Mouse (Mus musculus) heart, embryonic 12.5 days (tissue): ENCODE measurements around the gene Ryr2. TPM values are rescaled to one million over a fixed set of nuclear protein-coding genes. Genes with fewer than 3 reads are reported as not detected.

Experiments used
- ATAC-seq: fragments of 200-750 bp; cut with Nextera tagmentation; 2 replicates; pipeline ENCODE4 v1.8.0; 2017; ENCODE audit warnings: moderate TSS enrichment, moderate library complexity; ENCODE audit not compliant: insufficient number of reproducible peaks, low FRiP score
- H3K27ac ChIP-seq: fragments of 300-500 bp; sonication (generic); 2 replicates; pipeline ENCODE4 v1.5.1; 2016; ENCODE audit warnings: mild to moderate bottlenecking, moderate library complexity; ENCODE audit not compliant: poor library complexity, severe bottlenecking
- H3K27me3 ChIP-seq: fragments of 300-500 bp; sonication (generic); replicated peaks from 2 replicates; pipeline ENCODE4 v1.6.1; 2016; ENCODE audit warnings: mild to moderate bottlenecking, moderate library complexity
- H3K36me3 ChIP-seq: fragments of 300-500 bp; sonication (generic); 2 replicates; pipeline ENCODE4 v1.6.1; 2016; ENCODE audit warnings: mild to moderate bottlenecking, moderate library complexity
- H3K4me1 ChIP-seq: fragments of 300-500 bp; sonication (generic); replicated peaks from 2 replicates; pipeline ENCODE4 v1.6.1; 2016; ENCODE audit warnings: mild to moderate bottlenecking
- H3K4me2 ChIP-seq: fragments of 300-500 bp; sonication (generic); 2 replicates; pipeline ENCODE4 v1.6.1; 2016; ENCODE audit warnings: mild to moderate bottlenecking, moderate library complexity
- H3K4me3 ChIP-seq: fragments of 300-500 bp; sonication (generic); 2 replicates; pipeline ENCODE4 v1.5.1; 2016; ENCODE audit warnings: mild to moderate bottlenecking
- H3K9ac ChIP-seq: fragments of 300-500 bp; sonication (generic); 2 replicates; pipeline ENCODE4 v1.6.1; 2016; ENCODE audit warnings: mild to moderate bottlenecking, moderate library complexity
- H3K9me3 ChIP-seq: fragments of 300-500 bp; sonication (generic); replicated peaks from 2 replicates; pipeline ENCODE4 v1.6.1; 2016; ENCODE audit warnings: mild to moderate bottlenecking, moderate library complexity
- WGBS: fragments of 180-500 bp; shearing (Covaris S2); methylation state at CpG from one replicate; pipeline ENCODE4 v1.1.7; 2016; 5-methylcytosine and 5-hydroxymethylcytosine counted together
- polyA plus RNA-seq: library from polyadenylated mRNA; unstranded; fragments of >200 nt; fragmentation: Nextera tagmentation; extraction: Ambion mirVana; gene quantifications from 2 replicates; pipeline ENCODE4 v1.2.1, GENCODE M21; 2016

Ryr2 gene
- polyA plus RNA-seq, 1 experiment from 2014 or later = 35.3 TPM

- 82% methylated on average over 4 of the region's 4 CpGs for WGBS
- Histone ChIP-seq H3K36me3 (peaks cover 12% of the 10 kb centered on the region), H3K9me3 (no peaks in the 10 kb centered on the region), H3K27ac (no peak overlapping the region; the same call in 1 of the 2 replicates), H3K4me3 (no peak overlapping the region), H3K4me1 (peaks cover 6% of the 10 kb centered on the region), H3K27me3 (no peaks in the 10 kb centered on the region), H3K9ac (no peak overlapping the region), H3K4me2 (no peak overlapping the region)
- ATAC-seq = no peak
These were observed 224.4 kb downstream of the Ryr2 start for GRCm38 (mm10) chr13:11882359-11882758.

- no peaks in the 10 kb centered on the region for H3K27me3 ChIP-seq
- no peak overlapping the region for H3K27ac ChIP-seq
- H3K9ac ChIP-seq = no peak overlapping the region
- ATAC-seq = no peak
- 86% methylated on average over 10 of the region's 10 CpGs for WGBS
- peaks cover 21% of the 10 kb centered on the region for H3K36me3 ChIP-seq
- peaks cover 6% of the 10 kb centered on the region for H3K4me1 ChIP-seq
- H3K9me3 ChIP-seq = no peaks in the 10 kb centered on the region
- no peak overlapping the region for H3K4me3 ChIP-seq
- no peak overlapping the region for H3K4me2 ChIP-seq
These were observed 226.1 kb downstream of the Ryr2 start for GRCm38 (mm10) chr13:11880503-11881227.

GRCm38 (mm10) chr13:11879037-11879436 lies 227.7 kb downstream of the Ryr2 start:
- H3K9me3 ChIP-seq = no peaks in the 10 kb centered on the region
- H3K9ac ChIP-seq = no peak overlapping the region
- peaks cover 6% of the 10 kb centered on the region for H3K4me1 ChIP-seq
- H3K4me3 ChIP-seq = no peak overlapping the region
- no peaks in the 10 kb centered on the region for H3K27me3 ChIP-seq
- ATAC-seq = no peak
- H3K4me2 ChIP-seq = no peak overlapping the region
- WGBS = 50% methylated on average over 3 of the region's 3 CpGs
- H3K36me3 ChIP-seq = peaks cover 21% of the 10 kb centered on the region
- H3K27ac ChIP-seq = no peak overlapping the region

- Histone ChIP-seq H3K4me3 (no peak overlapping the region), H3K4me2 (no peak overlapping the region), H3K9ac (no peak overlapping the region), H3K27me3 (no peaks in the 10 kb centered on the region), H3K27ac (no peak overlapping the region), H3K36me3 (peaks cover 26% of the 10 kb centered on the region), H3K9me3 (no peaks in the 10 kb centered on the region), H3K4me1 (peaks cover 6% of the 10 kb centered on the region)
- ATAC-seq = no peak
- 14% methylated on average over 1 of the region's 1 CpGs for WGBS
These were observed 231.9 kb downstream of the Ryr2 start for GRCm38 (mm10) chr13:11874852-11875251.

GRCm38 (mm10) chr13:11869971-11870370 lies 236.8 kb downstream of the Ryr2 start:
- H3K27ac ChIP-seq = no peak overlapping the region
- WGBS = 82% methylated on average over 1 of the region's 1 CpGs
- no peak overlapping the region for H3K4me3 ChIP-seq
- 0 out of 2 replicates have a peak, but pooled peaks cover 4% of the 10 kb centered on the region for H3K4me1 ChIP-seq
- no peak overlapping the region for H3K4me2 ChIP-seq
- H3K9me3 ChIP-seq = no peaks in the 10 kb centered on the region
- H3K36me3 ChIP-seq = peaks cover 30% of the 10 kb centered on the region
- H3K27me3 ChIP-seq = no peaks in the 10 kb centered on the region
- no peak for ATAC-seq
- no peak overlapping the region for H3K9ac ChIP-seq

GRCm38 (mm10) chr13:11869486-11869885 lies 237.3 kb downstream of the Ryr2 start:
- 76% methylated on average over 2 of the region's 2 CpGs for WGBS
- Histone ChIP-seq H3K27ac (no peak overlapping the region), H3K36me3 (peaks cover 30% of the 10 kb centered on the region), H3K27me3 (no peaks in the 10 kb centered on the region), H3K4me3 (no peak overlapping the region), H3K9me3 (no peaks in the 10 kb centered on the region), H3K9ac (no peak overlapping the region), H3K4me2 (no peak overlapping the region), H3K4me1 (0 out of 2 replicates have a peak, but pooled peaks cover 6% of the 10 kb centered on the region)
- no peak for ATAC-seq

GRCm38 (mm10) chr13:11868979-11869378 lies 237.8 kb downstream of the Ryr2 start:
- H3K4me2 ChIP-seq = no peak overlapping the region
- H3K27me3 ChIP-seq = no peaks in the 10 kb centered on the region
- no peak overlapping the region for H3K9ac ChIP-seq
- no peaks in the 10 kb centered on the region for H3K9me3 ChIP-seq
- no peak overlapping the region for H3K4me3 ChIP-seq
- 73% methylated on average over 2 of the region's 2 CpGs for WGBS
- 0 out of 2 replicates have a peak, but pooled peaks cover 6% of the 10 kb centered on the region for H3K4me1 ChIP-seq
- peaks cover 30% of the 10 kb centered on the region for H3K36me3 ChIP-seq
- ATAC-seq = no peak
- H3K27ac ChIP-seq = no peak overlapping the region

GRCm38 (mm10) chr13:11868056-11868455 lies 238.7 kb downstream of the Ryr2 start:
- Histone ChIP-seq H3K9ac (no peak overlapping the region), H3K4me2 (no peak overlapping the region), H3K4me3 (no peak overlapping the region), H3K27me3 (no peaks in the 10 kb centered on the region), H3K9me3 (no peaks in the 10 kb centered on the region), H3K27ac (no peak overlapping the region), H3K4me1 (0 out of 2 replicates have a peak, but pooled peaks cover 6% of the 10 kb centered on the region), H3K36me3 (peaks cover 30% of the 10 kb centered on the region)
- ATAC-seq = no peak
- WGBS = 70% methylated on average over 7 of the region's 7 CpGs

GRCm38 (mm10) chr13:11865261-11865660 lies 241.5 kb downstream of the Ryr2 start:
- Histone ChIP-seq H3K9ac (no peak overlapping the region), H3K4me3 (no peak overlapping the region), H3K4me2 (no peak overlapping the region), H3K27me3 (no peaks in the 10 kb centered on the region), H3K4me1 (0 out of 2 replicates have a peak, but pooled peaks cover 6% of the 10 kb centered on the region), H3K36me3 (peaks cover 30% of the 10 kb centered on the region), H3K27ac (no peak overlapping the region), H3K9me3 (no peaks in the 10 kb centered on the region)
- WGBS = 71% methylated on average over 3 of the region's 3 CpGs
- no peak for ATAC-seq

- Histone ChIP-seq H3K36me3 (peaks cover 20% of the 10 kb centered on the region; the same call in 1 of the 2 replicates), H3K27me3 (no peaks in the 10 kb centered on the region), H3K4me3 (no peak overlapping the region), H3K4me1 (no peaks in the 10 kb centered on the region), H3K4me2 (no peak overlapping the region), H3K27ac (no peak overlapping the region), H3K9ac (no peak overlapping the region), H3K9me3 (no peaks in the 10 kb centered on the region)
- WGBS = 88% methylated on average over 3 of the region's 3 CpGs
- no peak for ATAC-seq
These were observed 255.1 kb downstream of the Ryr2 start for GRCm38 (mm10) chr13:11851691-11852090.

- H3K4me1 ChIP-seq = 0 out of 2 replicates have a peak, but pooled peaks cover 2% of the 10 kb centered on the region
- ATAC-seq = no peak
- no peak overlapping the region for H3K4me2 ChIP-seq
- no peak overlapping the region for H3K27ac ChIP-seq
- no peak overlapping the region for H3K9ac ChIP-seq
- H3K27me3 ChIP-seq = no peaks in the 10 kb centered on the region
- H3K9me3 ChIP-seq = no peaks in the 10 kb centered on the region
- 0 out of 2 replicates have a peak, but pooled peaks cover 3% of the 10 kb centered on the region for H3K36me3 ChIP-seq
- H3K4me3 ChIP-seq = no peak overlapping the region
- 94% methylated on average over 1 of the region's 1 CpGs for WGBS
These were observed 262.9 kb downstream of the Ryr2 start for GRCm38 (mm10) chr13:11843889-11844288.
